In the genomic region with DNA sequence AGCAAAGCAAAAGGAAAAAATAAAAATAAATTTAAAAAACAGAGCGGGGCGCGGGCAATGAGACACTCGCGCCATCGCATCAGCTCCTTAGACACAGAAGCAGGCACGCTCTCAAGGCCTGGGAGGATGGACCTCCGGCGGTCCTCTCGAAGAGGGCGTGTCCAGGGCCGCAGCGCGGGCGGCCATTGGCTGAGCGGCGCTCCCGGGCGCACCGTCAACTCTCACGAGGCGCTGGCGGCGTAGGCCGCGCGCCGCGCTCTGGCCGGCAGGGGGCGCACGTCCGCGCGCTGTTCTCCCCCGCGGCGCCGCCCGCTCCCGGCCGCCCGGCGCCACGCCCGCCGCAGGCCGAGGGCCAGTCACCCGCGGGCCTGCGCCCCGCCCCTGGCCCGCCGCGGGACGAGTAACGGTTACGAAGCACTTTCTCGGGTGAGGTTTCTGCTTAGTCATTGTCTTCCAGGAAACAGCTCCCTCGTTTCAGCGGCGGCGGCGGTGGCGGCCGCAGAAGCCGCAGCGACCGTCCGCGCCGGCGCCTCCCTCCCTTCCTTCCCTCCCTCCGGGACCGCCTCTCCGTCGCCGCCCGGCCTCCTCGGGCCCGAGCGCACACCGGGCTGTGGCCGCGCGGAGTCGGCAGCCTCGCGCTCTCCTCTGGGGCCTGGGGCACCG, we compare ENCODE assay signal across 8 mouse cellular contexts. TPM values are rescaled to one million over a fixed set of nuclear protein-coding genes. Genes with fewer than 3 reads are reported as not detected.
A peak's percentile ranks its signal among the peaks of the same experiment; 100 is the strongest.
DNase-seq lines count a peak whose midpoint lies in the region; ATAC-seq and TF ChIP-seq lines count a peak whose summit lies in the region.

Gclm (plus strand) TSS at position 343 of the 663 bp plus-strand sequence.

- peak; percentile 69 for TF ChIP-seq CTCF in liver, adult 2 months (IDR thresholded peaks at IDR 0.05; ENCODE audit: low read depth, low read length)

- no peaks in the 10 kb centered on the region for H3K27me3 ChIP-seq in heart, embryonic 11.5 days (ENCODE audit: control insufficient read depth, insufficient read depth, low read length)
- no peaks in the 10 kb centered on the region for H3K27me3 ChIP-seq in kidney, embryonic 16.5 days (ENCODE audit: insufficient read depth, low read length)
- no peaks in the 10 kb centered on the region for H3K27me3 ChIP-seq in liver, adult 2 months (ENCODE audit: control insufficient read depth, insufficient read depth, low read length)
- peaks cover 4% of the 10 kb centered on the region for H3K27me3 ChIP-seq in myocyte (ENCODE audit: control insufficient read depth, insufficient read depth, insufficient read length)
- H3K27me3 ChIP-seq in splenic B cell, adult 2 months (ENCODE audit: control insufficient read depth, insufficient read depth, low read length, poor library complexity, severe bottlenecking) = no peaks in the 10 kb centered on the region

- ATAC-seq in erythroblast, adult 5-6 weeks (replicated peaks; ENCODE audit: low FRiP score, poor library complexity, severe bottlenecking) = peak; percentile 78
- ATAC-seq in heart, embryonic 11.5 days (replicated peaks; ENCODE audit: insufficient number of reproducible peaks, low FRiP score, low TSS enrichment) = peak; percentile 94
- ATAC-seq in kidney, embryonic 16.5 days (ENCODE audit: low FRiP score, low TSS enrichment) = peak; percentile 99

- peak within 1 kb of the TSS; percentile 86 for H3K4me3 ChIP-seq in heart, embryonic 11.5 days (ENCODE audit: low read depth, low read length)
- peak within 1 kb of the TSS; percentile 95 for H3K4me3 ChIP-seq in kidney, embryonic 16.5 days (ENCODE audit: low read length)
- peak within 1 kb of the TSS; percentile 97 for H3K4me3 ChIP-seq in liver, adult 2 months (ENCODE audit: insufficient read depth, low read depth, low read length)
- H3K4me3 ChIP-seq in myocyte = peak within 1 kb of the TSS; percentile 37

- DNase-seq in B cell, adult 2 months = peak; percentile 92 to 95
- DNase-seq in brain, adult 2 months (ENCODE audit: low read depth, low spot score) = peak; percentile 98
- peak; percentile 83 for DNase-seq in liver, adult 2 months (ENCODE audit: extremely low read depth, low read depth, low spot score)
- DNase-seq in splenic B cell, adult 2 months (ENCODE audit: low read depth, low spot score) = peak; percentile 96

- H3ac ChIP-seq in myocyte (ENCODE audit: control insufficient read depth, insufficient read length) = peak within 1 kb of the TSS; percentile 92

- H3K9me3 ChIP-seq in heart, embryonic 11.5 days (replicated peaks; ENCODE audit: control insufficient read depth, low read length) = no peaks in the 10 kb centered on the region
- H3K9me3 ChIP-seq in kidney, embryonic 16.5 days (ENCODE audit: low read length) = no peaks in the 10 kb centered on the region

- WGBS in heart, embryonic 11.5 days (ENCODE audit: insufficient replicate concordance) = under 1% methylated on average over 87 of the region's 90 CpGs
- under 1% methylated on average over 76 of the region's 90 CpGs for WGBS in kidney, embryonic 16.5 days
- under 1% methylated on average over 84 of the region's 90 CpGs for WGBS in liver, adult 2 months

- H3K36me3 ChIP-seq in heart, embryonic 11.5 days (ENCODE audit: control insufficient read depth, insufficient read depth, low read length) = no peaks in the 10 kb centered on the region
- H3K36me3 ChIP-seq in kidney, embryonic 16.5 days (ENCODE audit: insufficient read depth, low read length) = no peaks in the 10 kb centered on the region
- H3K36me3 ChIP-seq in liver, adult 2 months (ENCODE audit: control insufficient read depth, insufficient read depth, low read length) = no peaks in the 10 kb centered on the region
- no peaks in the 10 kb centered on the region for H3K36me3 ChIP-seq in myocyte (ENCODE audit: control insufficient read depth, insufficient read depth)
- no peaks in the 10 kb centered on the region for H3K36me3 ChIP-seq in splenic B cell, adult 2 months (ENCODE audit: control insufficient read depth, insufficient read depth, low read length, poor library complexity, severe bottlenecking)

- H3K4me1 ChIP-seq in heart, embryonic 11.5 days (ENCODE audit: control insufficient read depth, insufficient read depth, low read length) = peaks cover 15% of the 10 kb centered on the region
- H3K4me1 ChIP-seq in kidney, embryonic 16.5 days (ENCODE audit: insufficient read depth, low read length) = peaks cover 20% of the 10 kb centered on the region
- H3K4me1 ChIP-seq in liver, adult 2 months (ENCODE audit: control insufficient read depth, insufficient read depth, low read length) = peaks cover 9% of the 10 kb centered on the region

- peaks cover 15% of the 10 kb centered on the region; the same call in 1 of the 2 replicates for H3K79me2 ChIP-seq in liver, adult 2 months (ENCODE audit: control insufficient read depth, insufficient read depth, low read length)
- H3K79me2 ChIP-seq in myocyte (ENCODE audit: control insufficient read depth, insufficient read depth) = peaks cover 38% of the 10 kb centered on the region

- H3K4me2 ChIP-seq in heart, embryonic 11.5 days = peak within 1 kb of the TSS; percentile 71
- H3K4me2 ChIP-seq in kidney, embryonic 16.5 days (replicated peaks; ENCODE audit: low read depth, low read length) = peak within 1 kb of the TSS; percentile 75
- H3K4me2 ChIP-seq in myocyte (ENCODE audit: low read depth) = peak within 1 kb of the TSS; percentile 75

- H3K9ac ChIP-seq in heart, embryonic 11.5 days (ENCODE audit: low read depth, low read length) = peak within 1 kb of the TSS; percentile 84
- peak within 1 kb of the TSS; percentile 91 for H3K9ac ChIP-seq in kidney, embryonic 16.5 days (replicated peaks; ENCODE audit: low read length)
- peak within 1 kb of the TSS; percentile 98 for H3K9ac ChIP-seq in liver, adult 2 months (ENCODE audit: low read depth, low read length)

- H3K27ac ChIP-seq in heart, embryonic 11.5 days (ENCODE audit: low read depth, low read length) = peak within 1 kb of the TSS; percentile 92
- peak within 1 kb of the TSS; percentile 93 for H3K27ac ChIP-seq in kidney, embryonic 16.5 days (ENCODE audit: low read length)
- H3K27ac ChIP-seq in liver, adult 2 months (replicated peaks; ENCODE audit: insufficient read depth, low read depth, low read length) = peak within 1 kb of the TSS; percentile 95

- peak; percentile 74; the same call in 1 of the 2 replicates for TF ChIP-seq POLR2A in liver, adult 2 months (IDR thresholded peaks at IDR 0.05; ENCODE audit: extremely low read depth, insufficient read depth, low read length)
- TF ChIP-seq POLR2A in myocyte (IDR thresholded peaks at IDR 0.05; ENCODE audit: insufficient read length, low read depth) = peak; percentile 82

TF ChIP-seq in myocyte, 11 proteins besides CTCF, POLR2A, EP300 and RAD21:
- TF ChIP-seq TCF12 (IDR thresholded peaks at IDR 0.05; ENCODE audit: insufficient read depth, poor library complexity, severe bottlenecking) (no peak), TCF3 (IDR thresholded peaks at IDR 0.05; ENCODE audit: insufficient read length, low read depth) (no peak), E2F4 (IDR thresholded peaks at IDR 0.05; ENCODE audit: insufficient read depth) (no peak), POLR2AphosphoS2 (IDR thresholded peaks at IDR 0.05; ENCODE audit: insufficient read length, low read depth) (peak; percentile 92), USF1 (IDR thresholded peaks at IDR 0.05; ENCODE audit: low read depth) (no peak), REST (IDR thresholded peaks at IDR 0.05; ENCODE audit: insufficient read depth, insufficient read length) (no peak), MYOD1 (IDR thresholded peaks at IDR 0.05; ENCODE audit: control insufficient read depth in 1 of 3, insufficient read length in 2 of 3, low read depth in 2 of 3) (peak in 1 of 3 experiments; percentile 20), SRF (IDR thresholded peaks at IDR 0.05; ENCODE audit: control insufficient read depth, insufficient read length, low read depth) (no peak), CEBPB (IDR thresholded peaks at IDR 0.05; ENCODE audit: insufficient read depth, poor library complexity, severe bottlenecking) (no peak), MAX (IDR thresholded peaks at IDR 0.05; ENCODE audit: low read depth) (no peak), MYOG (IDR thresholded peaks at IDR 0.05; ENCODE audit: control insufficient read depth in 1 of 3, insufficient read depth in 1 of 3, insufficient read length in 2 of 3, low read depth in 2 of 3) (peak in 1 of 3 experiments; percentile 5)

RNA-seq across cellular contexts. Expression of gene Gclm, which starts in this region (rescaled TPM):
- total RNA-seq in erythroblast, adult 5-6 weeks (2015; ENCODE audit: low replicate concordance) = 276 and 381 TPM in 2 replicates
- total RNA-seq in erythroblast, adult 5-6 weeks (2017; ENCODE audit: low replicate concordance) = 373 and 560 TPM in 2 replicates
- 89.1 and 112 TPM in 2 replicates for polyA plus RNA-seq in heart, embryonic 11.5 days (2014; fragmentation: Nextera tagmentation; extraction: Ambion mirVana)
- 98.6 and 116 TPM in 2 replicates for polyA plus RNA-seq in kidney, embryonic 16.5 days (2015; fragmentation: Nextera tagmentation; extraction: Ambion mirVana)
- 57.6 and 116 TPM in 2 replicates for total RNA-seq in liver, adult 2 months (2014; rRNA removed)
- polyA plus RNA-seq in liver, adult 2 months (2012; rRNA removed) = 236 and 311 TPM in 2 replicates
- 23.2 TPM for polyA plus RNA-seq in myocyte (2012; fragmentation: generic; extraction: Trizol)

Comparison
In these comparisons a context has a peak if more than half of its experiments do, and no peak if none do; other contexts are left out.
1. Peak in every context shown above with its lines: DNase-seq, ATAC-seq, H3K4me3 ChIP-seq and H3K27ac ChIP-seq.
2. H3K4me3 ChIP-seq: peak in every context shown above with its lines; median percentile 97 in liver, adult 2 months; 95 in kidney, embryonic 16.5 days; 86 in heart, embryonic 11.5 days; 37 in myocyte.